8 mouse cellular contexts compared by ENCODE assay signal in the genomic region with DNA sequence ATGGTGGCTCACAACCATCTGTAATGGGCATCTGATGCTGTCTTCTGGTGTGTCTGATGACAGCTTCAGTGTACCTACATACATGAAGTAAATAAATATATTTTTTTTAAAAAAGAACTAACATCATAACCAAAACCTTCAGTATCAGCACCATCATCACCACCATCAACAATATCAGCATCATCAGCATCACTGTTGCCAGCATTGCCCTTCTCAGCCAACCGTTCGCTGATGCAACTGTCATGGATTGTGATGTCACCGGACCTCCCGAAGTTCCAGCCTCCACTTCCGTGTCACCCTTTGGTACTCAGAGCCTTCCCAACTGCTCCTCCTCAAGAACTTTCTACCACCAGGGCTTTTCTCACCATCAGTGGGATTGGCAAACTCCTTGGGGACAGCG. TPM values are rescaled to one million over a fixed set of nuclear protein-coding genes. Genes with fewer than 3 reads are reported as not detected.
DNase-seq lines count a peak whose midpoint lies in the region; ATAC-seq lines count a peak whose summit lies in the region.

Gene Usp30, plus strand, starts transcription at position 301 of the 400 bp plus-strand sequence.

- H3K79me2 ChIP-seq in macrophage (ENCODE audit: inconsistent target) = no peaks in the 10 kb centered on the region

- H3K4me1 ChIP-seq in kidney, embryonic 14.5 days (ENCODE audit: control insufficient read depth, insufficient read depth, low read length) = no peaks in the 10 kb centered on the region

- H3K27me3 ChIP-seq in kidney, embryonic 14.5 days (ENCODE audit: control insufficient read depth, insufficient read depth, low read length) = no peaks in the 10 kb centered on the region

- 93% methylated on average over 6 of the region's 6 CpGs for WGBS in kidney, embryonic 14.5 days
- 91% methylated on average over 6 of the region's 6 CpGs for WGBS in macrophage (ENCODE audit: missing documents)

- DNase-seq in kidney, postnatal 36 days = no peak
- DNase-seq in adrenal gland, postnatal 10 days = no peak
- no peak for DNase-seq in gonadal fat pad, adult 2 months (ENCODE audit: low read depth)
- DNase-seq in right cerebral cortex, postnatal 4 days = no peak
- no peak for DNase-seq in cerebellum, adult 11 months
- DNase-seq in natural killer cell, adult 2 months (ENCODE audit: low spot score in 2 of 2) = no peak

- no peaks in the 10 kb centered on the region for H3K9me3 ChIP-seq in kidney, embryonic 14.5 days (ENCODE audit: control insufficient read depth, low read length)

- H3K36me3 ChIP-seq in kidney, embryonic 14.5 days (ENCODE audit: control insufficient read depth, insufficient read depth, low read length) = no peaks in the 10 kb centered on the region
- no peaks in the 10 kb centered on the region for H3K36me3 ChIP-seq in macrophage (ENCODE audit: inconsistent target)

- H3K4me2 ChIP-seq in kidney, embryonic 14.5 days (replicated peaks; ENCODE audit: low read depth, low read length) = no peak within 1 kb of the TSS

- H3K27ac ChIP-seq in kidney, embryonic 14.5 days (ENCODE audit: low read depth, low read length) = no peak within 1 kb of the TSS
- H3K27ac ChIP-seq in macrophage = no peak within 1 kb of the TSS

- H3K4me3 ChIP-seq in kidney, embryonic 14.5 days (ENCODE audit: low read length) = no peak within 1 kb of the TSS
- no peak within 1 kb of the TSS for H3K4me3 ChIP-seq in macrophage (ENCODE audit: inconsistent target)

- no peak for ATAC-seq in kidney, embryonic 14.5 days (ENCODE audit: low FRiP score, low TSS enrichment)

- H3K9ac ChIP-seq in kidney, embryonic 14.5 days (ENCODE audit: low read depth, low read length) = no peak within 1 kb of the TSS

RNA-seq across cellular contexts. Expression of gene Usp30, which starts in this region (rescaled TPM):
- polyA plus RNA-seq in kidney, embryonic 14.5 days (2014; fragmentation: Nextera tagmentation; extraction: Ambion mirVana) = 9.3 and 10.7 TPM in 2 replicates
- total RNA-seq in adrenal gland, postnatal 10 days (2021) = 10 to 100 TPM; 22.8 to 28.8 TPM
- polyA plus RNA-seq in gonadal fat pad, adult 2 months (2012; rRNA removed) = 32.8 and 35.0 TPM in 2 replicates
- total RNA-seq in macrophage (2018; cell fraction: chromatin; rRNA removed) = 10 to 100 TPM in 16 of 26 experiments, 1 to 10 TPM in 10; 1.1 to 36.3 (median 15.1) TPM
- 10 to 100 TPM in 12 of 26 experiments, 1 to 10 TPM in 14; 4.3 to 12.0 (median 9.8) TPM for total RNA-seq in macrophage (2018; cell fraction: cytosol; rRNA removed)
- 10 to 100 TPM in 11 of 26 experiments, 1 to 10 TPM in 15; 2.6 to 23.7 (median 9.0) TPM for total RNA-seq in macrophage (2018; cell fraction: nucleus; rRNA removed)
- polyA plus RNA-seq in macrophage (2018) = 8.4 to 11.9 TPM (median 8.4 TPM) in 3 replicates
